Mouse (Mus musculus) monocyte, adult 5-6 weeks (primary cell): ENCODE data around the gene Mylk2. TPM values are rescaled to one million over a fixed set of nuclear protein-coding genes. Genes with fewer than 3 reads are reported as not detected.

ENCODE experiments used
- ATAC-seq: fragments of 153-309, 156-312 bp; replicated peaks from 2 replicates; pipeline ENCODE4 v1.8.0; 2017; ENCODE audit warnings: mild to moderate bottlenecking; ENCODE audit not compliant: low TSS enrichment, insufficient number of reproducible peaks, severe bottlenecking, poor library complexity, low FRiP score
- total RNA-seq: library from RNA; stranded (forward); fragments of 200-1000, 200-491, 200-594 nt; gene quantifications from 3 replicates; pipeline ENCODE4 v1.2.3, GENCODE M21; 2017

Gene Mylk2
- not detected in 3 replicates for total RNA-seq

- no peak for ATAC-seq
Measured at GRCm38 (mm10) chr2:152911031-152911430, at the start of gene Mylk2. Gene Mylk2 (plus strand): TSS chr2:152911352.

- no peak for ATAC-seq
Measured at GRCm38 (mm10) chr2:152861891-152862290, 49.3 kb upstream of the Mylk2 start.

DNA sequence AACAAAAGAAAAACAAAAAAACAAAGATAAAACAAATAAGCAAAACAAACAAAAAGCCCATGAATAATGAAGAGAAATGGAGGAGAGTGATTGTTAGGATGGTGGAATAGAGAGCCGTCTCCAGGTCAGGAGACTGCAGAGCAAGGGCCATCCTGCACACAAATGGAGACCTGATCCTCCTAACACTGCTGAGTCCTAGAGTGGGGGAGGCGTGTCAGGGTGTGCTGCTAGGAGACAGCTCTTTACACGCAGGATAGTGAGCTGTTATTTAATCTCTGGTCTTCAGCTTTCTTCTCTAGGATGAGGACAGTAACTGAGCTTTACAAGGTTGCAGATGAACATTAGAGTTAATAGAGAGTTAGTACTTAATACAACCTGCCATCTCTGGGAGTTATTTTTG is 48.5 kb upstream of the Mylk2 start:
- ATAC-seq = no peak

DNA sequence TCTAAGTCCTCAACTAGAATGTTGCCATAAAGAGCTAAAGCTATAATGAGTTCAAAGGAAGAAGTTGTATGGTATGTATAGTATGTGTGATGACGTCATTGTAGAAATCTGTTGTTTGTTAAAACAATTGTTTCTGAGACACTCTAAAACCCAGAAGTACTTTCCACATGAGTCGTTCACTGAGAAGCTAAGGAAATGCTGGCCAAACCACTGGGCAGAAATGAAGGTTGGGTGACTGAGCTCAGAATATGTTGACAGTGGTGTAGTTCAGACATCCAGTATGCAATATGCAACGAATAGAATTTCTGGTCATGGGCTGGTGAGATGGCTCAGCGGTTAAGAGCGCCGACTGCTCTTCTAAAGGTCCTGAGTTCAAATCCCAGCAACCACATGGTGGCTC is 47.8 kb upstream of the Mylk2 start:
- no peak for ATAC-seq

DNA sequence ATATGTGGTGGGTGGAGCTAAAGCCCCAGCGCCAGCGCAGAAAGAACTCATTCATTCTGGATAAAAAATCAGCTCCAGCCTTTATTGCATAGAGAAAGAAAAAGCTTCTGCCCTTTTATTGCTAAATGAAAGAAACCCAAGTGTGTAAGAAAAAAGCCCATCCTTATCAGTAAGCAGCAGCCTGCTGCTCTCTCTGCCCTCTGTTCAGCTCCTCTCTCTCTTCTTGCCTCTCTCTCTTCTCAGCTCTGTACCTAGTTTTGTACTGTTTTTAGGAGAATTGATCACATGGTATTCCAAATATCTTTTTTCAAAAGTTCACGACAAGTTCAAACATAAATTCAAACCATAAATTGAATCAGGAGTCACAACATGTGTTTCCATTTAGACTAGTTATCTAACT is 32.9 kb upstream of the Mylk2 start:
- no peak for ATAC-seq

DNA sequence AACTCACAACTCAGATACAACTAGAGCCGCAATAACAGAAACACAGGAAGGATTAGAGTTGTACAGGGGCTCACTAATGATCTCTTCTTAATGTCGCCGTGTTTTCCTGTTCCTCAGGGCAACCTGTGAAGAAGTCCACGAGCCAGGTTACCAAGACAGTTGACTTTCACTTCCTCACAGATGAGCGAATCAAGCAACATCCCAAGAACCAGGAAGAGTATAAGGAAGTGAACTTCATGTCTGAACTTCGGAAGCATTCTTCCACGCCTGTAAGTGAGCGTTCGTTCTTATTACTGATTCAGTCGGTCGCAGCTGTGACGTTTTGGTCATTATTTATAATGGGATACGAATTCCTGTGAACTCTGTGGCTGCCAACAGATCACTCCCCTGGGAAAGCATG is 30.3 kb upstream of the Mylk2 start:
- ATAC-seq = peak; percentile 63; the same call in 1 of the 2 replicates

DNA sequence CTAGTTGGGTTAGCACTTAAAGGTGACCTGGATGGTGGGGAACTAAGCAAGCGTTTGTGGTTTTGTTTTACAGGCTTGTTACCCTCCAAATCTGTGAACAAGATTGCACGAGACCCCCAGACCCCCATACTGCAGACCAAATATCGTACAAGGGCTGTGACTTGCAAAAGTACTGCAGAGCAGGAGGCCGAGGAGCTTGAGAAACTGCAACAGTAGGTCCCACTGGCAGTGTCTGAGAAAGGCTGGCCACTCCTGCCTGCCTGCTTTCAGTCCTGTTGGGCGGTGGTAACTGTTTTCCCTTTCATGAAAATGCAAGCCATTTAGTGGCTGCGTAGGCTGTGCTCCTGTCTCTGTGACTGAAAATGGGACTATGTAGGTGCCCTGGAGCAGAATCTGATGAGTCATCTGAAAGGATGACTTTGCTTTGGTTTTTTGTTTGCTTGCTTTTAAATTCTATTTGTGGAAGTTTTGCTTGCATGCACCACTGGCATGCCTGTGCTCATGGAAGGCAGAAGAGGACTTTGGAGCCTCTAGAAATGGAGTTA is 27.0 kb upstream of the Mylk2 start:
- no peak for ATAC-seq

- no peak for ATAC-seq
Measured at GRCm38 (mm10) chr2:152887230-152887629, 23.9 kb upstream of the Mylk2 start.

- no peak for ATAC-seq
Measured at GRCm38 (mm10) chr2:152888774-152889173, 22.4 kb upstream of the Mylk2 start.

DNA sequence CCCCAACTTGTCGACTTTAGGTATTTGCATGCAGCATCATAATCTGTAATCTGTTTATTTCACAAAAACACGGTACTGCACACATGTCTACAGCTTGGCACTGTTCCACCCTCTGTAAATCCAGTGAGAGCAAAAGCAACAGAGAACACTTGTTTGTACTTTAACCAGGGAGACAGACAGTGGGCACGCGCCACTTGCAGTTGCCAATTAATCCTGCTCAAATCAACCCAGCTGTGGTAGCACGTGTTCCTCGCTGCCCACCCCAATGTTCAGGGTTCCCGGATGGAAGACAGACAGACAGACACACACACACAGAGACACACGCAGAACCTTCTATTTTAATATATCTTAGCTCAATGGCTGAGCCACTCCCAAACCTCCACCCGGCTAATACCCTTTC is 15.3 kb upstream of the Mylk2 start:
- no peak for ATAC-seq

- ATAC-seq = no peak
Measured at GRCm38 (mm10) chr2:152896926-152897325, 14.2 kb upstream of the Mylk2 start.

- ATAC-seq = no peak
Measured at GRCm38 (mm10) chr2:152899011-152899410, 12.1 kb upstream of the Mylk2 start.

- no peak for ATAC-seq
Measured at GRCm38 (mm10) chr2:152901296-152901695, 9.9 kb upstream of the Mylk2 start.

DNA sequence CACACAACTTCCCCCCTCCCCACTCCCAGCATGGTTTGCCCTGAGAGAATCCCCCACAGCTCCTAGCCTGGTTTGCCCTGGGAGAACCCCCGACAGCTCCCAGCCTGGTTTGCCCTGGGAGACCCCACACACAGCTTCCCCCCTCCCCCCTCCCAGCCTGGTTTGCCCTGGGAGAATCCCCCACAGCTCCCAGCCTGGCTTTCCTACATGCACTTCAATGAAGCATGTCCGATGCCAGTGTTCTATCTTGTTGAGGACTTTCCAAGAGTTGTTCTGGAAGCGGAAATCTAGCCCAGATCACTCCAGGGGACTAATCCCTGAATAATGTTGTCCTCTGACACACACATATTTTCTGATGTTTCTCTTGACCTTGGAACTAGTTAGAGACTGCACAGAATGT is 8.5 kb upstream of the Mylk2 start:
- no peak for ATAC-seq

DNA sequence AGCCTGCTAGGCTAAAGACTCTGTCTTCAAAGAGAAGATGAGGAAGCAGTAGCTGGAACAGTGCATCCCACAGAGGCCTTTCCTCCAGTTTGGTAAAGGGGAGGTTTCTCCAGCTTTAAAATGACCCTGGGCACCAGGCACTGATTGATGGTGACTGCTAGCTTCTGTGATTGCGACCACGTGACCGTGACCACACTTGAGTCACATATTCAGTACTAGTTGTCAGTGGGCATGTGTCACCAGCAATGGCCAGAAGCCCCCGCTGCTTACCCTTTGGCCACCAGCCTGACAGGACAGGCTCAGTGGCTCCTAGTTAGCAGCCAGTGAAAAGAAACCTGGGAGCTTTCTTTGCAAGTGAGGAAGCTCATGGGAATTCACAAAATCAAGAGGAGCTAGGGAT is 7.6 kb upstream of the Mylk2 start:
- ATAC-seq = no peak

DNA sequence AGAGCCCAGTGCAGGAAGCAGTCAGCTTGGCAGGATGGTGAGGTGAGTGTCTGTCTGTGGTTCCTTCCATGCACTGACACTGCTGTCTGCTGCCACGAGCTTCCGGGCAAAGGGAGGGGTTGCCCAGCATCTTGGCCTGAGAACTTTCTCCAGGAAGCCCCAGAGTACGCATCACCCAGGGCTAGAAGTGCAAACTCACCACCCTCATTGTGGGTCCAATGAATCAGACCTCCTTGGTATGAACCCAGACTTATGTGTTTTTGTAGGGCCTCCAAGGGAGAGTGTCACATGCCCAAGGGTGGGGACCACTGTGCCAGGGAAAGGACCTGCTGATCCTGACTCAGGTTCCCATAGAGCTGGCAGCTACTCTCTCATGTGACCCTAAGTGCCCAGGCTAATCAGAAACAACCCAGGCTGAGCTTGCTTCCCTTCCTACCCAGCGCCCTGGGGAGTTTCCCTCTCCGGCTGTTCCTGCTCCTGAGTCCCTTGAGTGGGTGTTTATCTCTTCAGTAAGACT is 7.0 kb upstream of the Mylk2 start:
- ATAC-seq = peak; percentile 42

GRCm38 (mm10) chr2:152905036-152905829 is 5.9 kb upstream of the Mylk2 start:
- no peak for ATAC-seq

DNA sequence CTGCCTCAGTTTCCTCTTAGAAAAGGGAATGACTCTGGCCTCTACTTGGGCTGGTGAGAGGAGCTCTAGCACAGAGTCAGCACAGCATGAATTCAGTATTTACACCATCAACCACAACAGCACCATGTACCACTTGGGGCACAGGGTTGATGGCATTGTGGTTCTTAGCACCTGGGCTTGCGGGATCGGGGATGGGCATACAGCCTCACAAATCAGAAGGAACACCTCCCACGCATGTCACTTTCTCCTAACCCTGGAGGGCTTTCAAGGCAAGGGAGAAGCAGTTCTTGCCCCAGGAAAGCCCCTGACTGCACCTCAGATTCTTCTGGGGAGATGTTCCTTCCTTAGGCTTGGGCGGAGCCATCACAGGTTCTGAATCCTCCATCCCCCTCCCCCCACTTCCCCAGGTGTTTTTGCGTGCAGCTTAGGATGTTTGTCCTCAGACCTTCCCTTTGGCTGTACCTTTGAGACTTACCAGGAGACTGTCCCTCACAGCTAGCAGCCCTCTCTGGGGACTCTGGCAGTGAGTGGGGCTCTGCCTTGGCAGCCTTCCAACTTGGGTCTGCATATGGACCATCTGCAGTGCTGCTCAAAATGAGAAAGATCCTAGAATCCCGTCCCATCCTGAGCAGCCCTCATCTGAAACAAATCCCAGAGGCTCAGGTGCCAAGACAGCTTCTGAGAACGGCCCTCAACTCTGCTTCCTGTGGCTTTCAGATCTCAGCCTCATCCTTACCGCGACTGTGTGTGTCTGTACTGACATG is 4.7 kb upstream of the Mylk2 start:
- no peak for ATAC-seq

GRCm38 (mm10) chr2:152907114-152907943 is 3.8 kb upstream of the Mylk2 start:
- no peak for ATAC-seq
